Mouse (Mus musculus) testis, adult 2 months (tissue): ENCODE data around the gene P2ry14. TPM values are rescaled to one million over a fixed set of nuclear protein-coding genes. Genes with fewer than 3 reads are reported as not detected.
"Not testable (repeated sequence)": the region's sequence is repeated elsewhere in the genome, so short reads cannot be mapped to it uniquely, and the experiment has no call there.

Experiments
- H3K27ac ChIP-seq: fragments of 200-500 bp; 2 replicates; pipeline ENCODE4 v1.5.1; 2012; ENCODE audit warnings: low read depth, low read length; ENCODE audit not compliant: control insufficient read depth, insufficient read depth
- H3K27me3 ChIP-seq: fragments of 200-500 bp; 2 replicates; pipeline ENCODE4 v1.6.1; 2012; ENCODE audit warnings: mild to moderate bottlenecking, low read length, moderate library complexity; ENCODE audit not compliant: control insufficient read depth, insufficient read depth
- H3K36me3 ChIP-seq: fragments of 200-500 bp; 2 replicates; pipeline ENCODE4 v1.6.1; 2012; ENCODE audit warnings: mild to moderate bottlenecking, low read length; ENCODE audit not compliant: control insufficient read depth, insufficient read depth
- H3K4me1 ChIP-seq: fragments of 200-500 bp; 2 replicates; pipeline ENCODE4 v1.6.1; 2012; ENCODE audit warnings: low read length; ENCODE audit not compliant: control insufficient read depth, insufficient read depth
- H3K4me3 ChIP-seq: fragments of 200-500 bp; 2 replicates; pipeline ENCODE4 v1.5.1; 2012; ENCODE audit warnings: low read depth, mild to moderate bottlenecking, low read length, moderate library complexity, mixed read lengths; ENCODE audit not compliant: control insufficient read depth
- CTCF ChIP-seq: fragments of 200-500 bp; IDR thresholded peaks from 2 replicates; pipeline ENCODE4 v1.5.1; 2012; ENCODE audit warnings: low read depth, mild to moderate bottlenecking, inconsistent platforms, low read length, moderate library complexity; ENCODE audit not compliant: control insufficient read depth, insufficient read depth, insufficient replicate concordance
- POLR2A ChIP-seq: fragments of 200-500 bp; IDR thresholded peaks from 2 replicates; pipeline ENCODE4 v1.6.1; 2012; ENCODE audit warnings: low read depth, mild to moderate bottlenecking, inconsistent platforms, low read length, moderate library complexity; ENCODE audit not compliant: control insufficient read depth
- polyA plus RNA-seq: library from polyadenylated mRNA; depleted of rRNA; stranded (reverse); fragments of >200 nt; gene quantifications from 2 replicates; pipeline ENCODE4 v1.2.3, GENCODE M21; 2012; rRNA removed

Gene P2ry14
- polyA plus RNA-seq, 1 experiment: 0.67 TPM

- TF ChIP-seq POLR2A (no peak), CTCF (no peak)
- no peaks in the 10 kb centered on the region for H3K4me1 ChIP-seq
Measured at GRCm38 (mm10) chr3:59079327-59079726, 74.1 kb downstream of the P2ry14 start.

GRCm38 (mm10) chr3:59078585-59078984 lies 74.8 kb downstream of the P2ry14 start:
- no peak overlapping the region for H3K27ac ChIP-seq
- no peaks in the 10 kb centered on the region for H3K36me3 ChIP-seq
- H3K4me3 ChIP-seq: no peak overlapping the region
- no peaks in the 10 kb centered on the region for H3K27me3 ChIP-seq
- TF ChIP-seq CTCF (no peak), POLR2A (no peak)
- H3K4me1 ChIP-seq: no peaks in the 10 kb centered on the region

More at GRCm38 (mm10) chr3:59079327-59079726, 74.1 kb downstream of the P2ry14 start:
- H3K27ac ChIP-seq: no peak overlapping the region
- no peak overlapping the region for H3K4me3 ChIP-seq
- no peaks in the 10 kb centered on the region for H3K36me3 ChIP-seq
- H3K27me3 ChIP-seq: no peaks in the 10 kb centered on the region

- no peaks in the 10 kb centered on the region for H3K36me3 ChIP-seq
- H3K4me1 ChIP-seq: no peaks in the 10 kb centered on the region
- H3K27me3 ChIP-seq: no peaks in the 10 kb centered on the region
- no peak for TF ChIP-seq CTCF
- no peak for TF ChIP-seq POLR2A
- no peak overlapping the region for H3K4me3 ChIP-seq
- no peak overlapping the region for H3K27ac ChIP-seq
Measured at GRCm38 (mm10) chr3:59077278-59077677, 76.1 kb downstream of the P2ry14 start.

GRCm38 (mm10) chr3:59069071-59069470 lies 84.3 kb downstream of the P2ry14 start:
- H3K4me1 ChIP-seq, H3K27ac ChIP-seq, H3K36me3 ChIP-seq, H3K27me3 ChIP-seq, H3K4me3 ChIP-seq: not testable (repeated sequence)

- Histone ChIP-seq H3K4me3 (no peak overlapping the region), H3K27me3 (no peaks in the 10 kb centered on the region), H3K36me3 (no peaks in the 10 kb centered on the region), H3K27ac (no peak overlapping the region), H3K4me1 (no peaks in the 10 kb centered on the region)
- TF ChIP-seq POLR2A (no peak), CTCF (no peak)
Measured at GRCm38 (mm10) chr3:59066558-59067294, 86.7 kb downstream of the P2ry14 start.

- Histone ChIP-seq H3K36me3 (no peaks in the 10 kb centered on the region), H3K27me3 (no peaks in the 10 kb centered on the region), H3K4me1 (no peaks in the 10 kb centered on the region), H3K4me3 (no peak overlapping the region), H3K27ac (no peak overlapping the region)
- TF ChIP-seq CTCF (no peak), POLR2A (no peak)
Measured at GRCm38 (mm10) chr3:59065937-59066336, 87.5 kb downstream of the P2ry14 start.

Other genes starting within 250 kb of the P2ry14 start
- 4.0 and 4.6 TPM in 2 replicates for gene Med12l, start 147.8 kb downstream of the P2ry14 start, polyA plus RNA-seq
- gene Gpr171, start 51.8 kb downstream of the P2ry14 start, polyA plus RNA-seq: not detected in 2 replicates
- not detected in 2 replicates for gene Gpr87, start 41.5 kb upstream of the P2ry14 start, polyA plus RNA-seq
- gene P2ry13, start 57.3 kb upstream of the P2ry14 start, polyA plus RNA-seq: 0.26 and 0.52 TPM in 2 replicates
- gene P2ry12, start 109.3 kb upstream of the P2ry14 start, polyA plus RNA-seq: 0.43 and 1.6 TPM in 2 replicates
- 0.17 and 0.19 TPM in 2 replicates for gene Igsf10, start 190.8 kb upstream of the P2ry14 start, polyA plus RNA-seq